Mouse (Mus musculus) cerebellum, adult 8-10 months (tissue): ENCODE measurements at regions not wholly inside any gene's neighbourhood (a gene's known extent, or its start where the extent isn't known, plus 50 kb on each side); places are given as distances from the start of the nearest gene placed in this dataset.

ENCODE experiments used
- DNase-seq: peaks from one replicate; pipeline ENCODE4 v3.0.0; 2022

DNA sequence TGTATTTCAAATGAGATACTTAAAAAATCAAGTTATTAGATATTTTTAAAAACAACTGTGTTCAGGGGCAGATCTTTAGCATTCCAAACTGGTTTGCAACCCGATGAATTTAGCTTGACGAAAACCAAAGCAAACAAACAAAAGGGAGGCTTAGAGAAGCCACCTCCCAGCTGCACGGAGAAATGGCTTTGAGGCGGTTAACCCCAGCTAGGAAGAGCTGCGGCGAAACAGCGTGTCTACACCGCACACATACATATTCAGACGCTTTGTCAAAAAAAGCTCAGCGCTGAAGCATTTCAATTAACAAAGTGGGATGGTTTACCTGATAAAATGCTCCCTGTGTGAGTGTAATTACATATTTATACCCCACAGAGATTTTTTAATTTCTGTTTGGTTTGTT, 123.0 kb upstream of the Ap5m1 start:
- DNase-seq = no peak

DNA sequence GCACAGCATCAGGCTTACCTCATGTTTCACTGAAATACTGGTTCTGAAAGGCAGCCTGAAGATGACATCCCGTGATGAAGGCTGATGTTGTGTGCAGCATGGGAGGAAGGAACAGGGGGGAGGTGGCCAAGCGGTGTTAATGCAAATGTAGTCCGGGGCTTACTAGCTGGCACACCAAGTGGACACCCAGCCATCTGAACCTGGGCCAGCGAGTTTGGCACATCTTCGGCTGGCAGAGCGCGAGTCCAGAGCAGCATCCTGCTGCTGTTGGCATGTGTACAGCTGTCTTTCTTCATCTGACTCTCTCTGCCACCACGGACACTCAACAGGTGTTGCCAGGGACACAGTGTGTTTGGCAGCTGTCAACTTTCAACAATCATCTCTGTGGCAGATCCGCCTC, 135.0 kb upstream of the Ap5m1 start:
- DNase-seq = peak; percentile 32

DNA sequence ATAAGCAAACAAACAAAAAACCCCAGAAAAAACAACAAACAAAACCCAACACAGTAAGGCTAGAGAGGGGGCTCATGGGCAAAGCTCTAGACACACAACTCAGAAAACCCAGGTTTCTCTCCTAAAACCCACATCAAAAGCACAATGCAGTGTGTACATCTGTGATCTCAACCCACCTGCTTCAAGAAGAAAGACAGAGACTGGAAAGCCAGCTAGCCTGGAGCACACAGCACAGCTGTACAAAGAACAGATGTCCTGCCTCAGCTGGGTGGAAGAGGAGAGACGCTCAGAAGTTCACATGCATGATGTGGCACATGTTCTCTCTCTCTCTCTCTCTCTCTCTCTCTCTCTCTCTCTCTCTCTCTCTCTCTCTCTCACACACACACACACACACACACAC, 140.0 kb upstream of the Ap5m1 start:
- no peak for DNase-seq

DNA sequence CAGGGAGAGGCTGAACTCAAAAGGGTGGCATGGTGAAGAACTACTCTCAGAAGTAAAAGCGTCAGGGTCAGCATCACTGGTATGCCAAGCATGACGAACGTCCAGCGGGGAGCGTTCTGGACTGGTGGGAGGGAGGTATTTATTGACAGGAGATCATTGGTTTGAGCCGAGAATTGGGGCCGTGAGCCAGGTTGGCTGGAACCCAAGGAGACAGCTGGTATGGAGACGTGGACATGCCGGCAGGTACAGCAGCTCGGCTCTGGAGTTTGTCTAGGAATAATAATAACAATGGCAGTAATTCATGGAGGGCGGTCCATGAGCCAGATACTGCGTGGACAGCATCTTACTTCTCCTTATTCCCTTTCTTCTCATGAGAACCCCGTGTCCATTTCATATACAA, 156.5 kb upstream of the Ap5m1 start:
- DNase-seq = peak; percentile 78

DNA sequence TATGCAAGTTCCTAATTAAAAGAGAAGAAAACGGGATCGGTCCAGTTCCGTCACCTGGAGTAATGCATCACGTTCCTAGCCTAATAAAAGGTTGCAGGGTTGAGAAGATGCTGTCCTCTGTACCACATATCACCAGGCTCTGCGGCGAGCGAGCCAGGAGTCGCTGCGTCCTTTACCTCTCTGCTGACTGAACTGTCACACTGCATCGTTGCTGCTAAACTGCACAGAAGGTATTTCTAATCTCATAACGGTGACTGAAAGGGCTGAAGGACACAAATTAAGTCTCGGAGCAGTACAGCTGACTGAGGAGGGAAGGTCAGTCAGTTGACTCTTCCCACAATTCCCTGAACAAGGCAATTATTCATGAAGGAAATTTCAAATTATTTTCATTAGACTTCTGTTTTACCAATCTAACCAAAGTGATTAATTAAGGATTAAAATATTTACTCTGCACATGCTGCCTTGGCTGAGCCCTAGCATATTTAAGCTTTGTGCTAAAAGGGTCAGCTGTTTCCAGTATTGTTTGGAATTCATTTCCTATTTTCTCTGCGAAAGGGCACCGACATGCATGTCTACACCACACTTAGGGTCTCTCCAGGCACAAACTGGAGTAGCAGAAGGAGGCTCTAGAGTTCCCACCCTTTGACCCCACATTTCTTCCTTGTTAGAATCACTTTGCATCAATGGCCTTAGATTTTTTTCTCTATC, 157.8 kb upstream of the Ap5m1 start:
- DNase-seq = peak; percentile 68

DNA sequence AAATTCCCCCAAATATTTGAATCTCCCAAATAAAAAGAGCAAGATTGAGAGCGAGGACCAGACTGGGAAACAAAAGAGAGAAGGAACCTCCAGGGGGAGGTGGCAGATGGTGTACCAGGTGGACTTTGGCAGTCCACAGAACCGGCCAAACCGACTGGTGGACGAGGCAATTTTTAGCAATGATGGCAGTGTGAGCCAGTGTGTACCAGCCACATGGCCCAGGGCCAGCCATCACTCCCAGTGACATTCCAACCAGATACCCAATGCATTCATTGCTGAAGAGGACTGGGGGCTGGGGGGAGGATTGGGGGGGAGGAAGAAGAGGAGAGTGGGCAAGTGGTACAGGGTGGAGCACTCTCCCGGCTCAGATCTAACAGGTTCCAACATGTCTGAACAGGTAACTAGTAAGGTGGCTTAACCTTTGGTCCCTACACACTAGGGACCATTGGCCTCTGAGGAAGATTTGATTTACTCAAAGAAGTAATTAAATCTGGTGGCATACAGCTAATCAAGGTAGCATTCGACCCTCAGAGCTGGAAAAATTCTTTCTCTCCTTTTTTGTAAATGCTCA, 158.4 kb upstream of the Ap5m1 start:
- peak; percentile 92 for DNase-seq

DNA sequence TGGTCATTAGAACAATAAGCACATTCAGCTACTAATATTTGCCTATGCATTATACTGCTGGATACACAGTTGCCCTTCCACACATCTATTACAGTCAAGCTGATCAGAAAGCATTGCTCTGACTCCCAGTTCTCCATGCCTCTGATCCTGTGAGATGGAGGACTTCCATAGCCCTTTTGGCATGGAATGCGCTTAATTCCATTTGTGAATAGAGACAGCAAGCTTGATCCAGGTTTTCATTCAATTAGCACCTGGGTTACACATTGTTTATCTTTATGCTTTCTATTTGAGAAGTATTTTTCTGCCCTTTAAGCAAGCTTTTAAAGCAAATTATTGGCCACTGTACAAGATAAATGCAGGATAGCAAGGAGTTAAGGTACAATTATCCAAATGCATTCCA, 158.9 kb upstream of the Ap5m1 start:
- DNase-seq = peak; percentile 47

DNA sequence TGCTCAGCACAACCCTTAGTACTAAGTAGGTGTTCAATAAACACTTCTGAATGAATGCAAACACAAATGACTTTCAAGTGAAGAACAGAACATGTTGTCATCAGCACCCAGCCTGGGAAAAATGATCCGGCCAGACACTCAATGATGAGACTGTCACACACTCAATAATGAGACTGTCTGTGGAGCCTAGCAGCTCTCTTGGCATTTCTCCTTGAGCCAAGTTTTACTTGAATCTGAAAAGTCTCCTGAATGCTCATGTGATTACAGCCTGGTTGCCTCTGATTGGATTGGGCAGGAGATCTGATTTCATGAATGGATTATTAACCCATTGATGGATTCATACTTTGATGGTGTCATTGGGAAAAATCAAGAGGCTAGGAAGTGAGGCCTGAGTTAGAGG, 161.3 kb upstream of the Ap5m1 start:
- no peak for DNase-seq

DNA sequence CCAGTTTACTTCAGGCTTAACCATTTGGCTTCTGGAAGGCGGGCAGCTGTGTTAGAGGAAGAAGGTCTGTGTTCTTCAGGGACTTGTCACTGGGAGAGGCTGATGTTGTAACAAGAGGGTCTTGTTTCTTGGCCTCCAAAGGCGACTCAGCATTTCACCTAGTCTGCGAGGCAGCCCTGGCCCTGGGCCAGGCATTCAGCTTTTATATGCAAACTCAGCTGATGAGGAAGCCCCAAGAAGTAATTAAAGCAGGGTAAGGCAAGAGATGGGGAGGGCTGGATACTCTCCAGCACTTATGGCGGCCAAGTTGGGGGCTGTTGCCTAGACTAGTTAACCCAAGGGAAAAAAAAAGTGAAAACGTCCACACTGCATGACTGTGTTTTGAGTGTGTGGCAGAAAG, 162.4 kb upstream of the Ap5m1 start:
- no peak for DNase-seq

DNA sequence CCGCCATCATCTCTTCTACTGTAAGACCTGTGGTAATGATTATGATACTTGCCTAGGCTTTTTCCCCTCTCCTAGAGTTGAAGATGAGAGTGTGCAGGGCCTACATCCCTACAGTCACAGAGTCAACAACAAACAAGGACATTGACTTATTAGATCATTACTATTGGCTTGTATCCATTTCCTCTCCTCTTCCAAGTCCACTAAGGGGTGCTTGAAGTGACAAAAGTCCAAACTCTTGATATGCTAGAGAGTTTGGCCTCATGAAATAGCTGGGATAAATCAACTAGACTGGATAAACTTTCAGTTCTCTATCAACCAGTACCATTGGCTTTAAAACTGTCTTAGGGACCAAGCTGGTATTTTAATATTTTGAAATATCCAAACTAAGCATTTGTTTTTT, 165.7 kb upstream of the Ap5m1 start:
- DNase-seq = no peak

DNA sequence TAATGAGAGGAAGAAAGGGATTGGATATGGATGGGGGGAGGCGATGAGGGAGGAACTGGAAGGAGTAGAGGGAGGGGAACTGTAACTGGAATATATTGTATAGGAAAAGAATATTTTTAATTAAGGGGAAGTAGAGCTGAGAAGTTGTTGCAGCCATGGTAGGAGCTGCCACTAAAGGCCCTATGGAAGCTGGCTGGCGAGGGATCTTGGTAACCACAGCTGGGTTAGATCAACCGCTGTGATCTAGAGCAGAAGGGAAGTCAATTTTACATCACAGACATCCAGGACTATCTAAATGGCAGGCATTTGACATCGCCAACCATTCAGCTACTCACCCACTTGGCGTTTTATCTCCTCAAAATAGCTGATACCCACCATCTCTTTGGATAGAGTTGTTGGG, 168.8 kb upstream of the Ap5m1 start:
- DNase-seq = no peak

DNA sequence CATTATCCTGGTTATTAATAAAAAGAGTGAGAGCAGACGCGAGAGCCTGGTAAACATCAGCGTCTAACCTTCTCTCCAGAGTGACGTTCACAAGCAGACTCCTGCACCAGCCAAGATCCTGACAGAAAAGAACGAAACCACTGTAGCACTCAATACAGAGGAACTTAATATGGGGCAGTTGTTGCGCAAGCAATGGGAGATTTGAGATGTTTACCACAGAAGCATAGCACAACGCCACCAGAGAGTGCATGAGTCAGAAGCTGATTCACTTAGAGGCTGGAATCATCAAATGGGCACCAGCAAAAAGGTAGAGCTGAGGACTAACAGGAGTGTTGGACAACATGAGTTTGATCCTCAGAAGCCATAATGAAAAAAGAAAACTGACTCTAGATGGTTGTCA, 169.7 kb upstream of the Ap5m1 start:
- DNase-seq = no peak

DNA sequence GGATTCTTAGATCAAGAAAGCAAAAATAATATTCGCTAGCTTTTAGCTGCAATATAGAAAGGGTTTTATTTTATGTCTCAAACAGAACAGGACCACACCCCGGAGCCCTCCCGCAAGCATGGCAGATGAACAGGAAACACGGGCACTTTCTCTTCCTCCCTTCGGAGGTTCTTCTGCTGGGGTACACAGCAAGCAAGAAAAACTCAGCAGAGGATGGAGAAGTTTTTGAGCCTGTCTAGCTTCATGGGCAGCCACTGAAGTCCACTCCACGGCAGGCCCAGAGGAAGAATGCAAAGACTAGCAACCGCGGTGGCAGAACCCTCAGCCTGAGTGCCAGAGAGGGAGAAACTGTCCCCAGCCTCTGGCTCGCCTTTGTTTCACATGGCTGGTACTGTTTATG, 174.7 kb upstream of the Ap5m1 start:
- DNase-seq = no peak

DNA sequence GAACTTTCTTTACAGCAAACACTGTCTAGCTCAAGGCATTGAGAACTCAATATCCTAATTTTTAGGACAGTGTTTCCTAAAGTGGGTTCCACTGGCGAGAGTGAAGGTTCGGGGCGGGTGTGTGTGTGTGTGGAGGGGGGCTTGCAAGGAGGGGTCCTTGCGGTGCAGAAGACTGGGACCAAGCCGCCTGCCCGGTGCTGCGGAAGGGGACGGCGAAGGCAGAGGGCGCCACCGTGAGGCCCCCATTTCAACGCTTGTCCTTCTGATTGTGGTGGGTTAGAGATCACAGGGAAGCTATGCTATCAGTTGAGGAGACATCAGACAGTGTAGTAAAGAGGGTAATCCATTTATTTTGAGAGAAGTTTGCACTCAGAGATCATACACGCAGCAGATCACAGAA, 176.9 kb upstream of the Ap5m1 start:
- DNase-seq = no peak

DNA sequence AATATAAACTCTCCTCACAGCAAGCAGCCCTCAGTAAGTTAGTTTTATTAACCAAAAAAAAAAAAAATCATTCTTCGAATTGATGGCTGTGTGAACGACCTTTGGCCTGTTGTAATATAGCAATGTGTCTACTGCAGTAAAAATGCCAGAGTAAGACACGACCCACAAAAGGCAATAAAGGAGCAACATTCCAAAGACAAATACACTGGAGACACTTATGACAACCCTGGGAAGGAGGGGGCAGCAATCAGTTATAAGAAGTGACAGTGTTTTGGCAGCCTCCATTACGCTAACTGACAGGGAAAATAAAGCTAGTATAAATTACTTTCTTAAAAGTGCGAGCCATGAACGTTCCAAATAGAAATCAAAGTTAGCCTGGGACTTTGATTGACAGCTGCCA, 185.9 kb upstream of the Ap5m1 start:
- DNase-seq = no peak

DNA sequence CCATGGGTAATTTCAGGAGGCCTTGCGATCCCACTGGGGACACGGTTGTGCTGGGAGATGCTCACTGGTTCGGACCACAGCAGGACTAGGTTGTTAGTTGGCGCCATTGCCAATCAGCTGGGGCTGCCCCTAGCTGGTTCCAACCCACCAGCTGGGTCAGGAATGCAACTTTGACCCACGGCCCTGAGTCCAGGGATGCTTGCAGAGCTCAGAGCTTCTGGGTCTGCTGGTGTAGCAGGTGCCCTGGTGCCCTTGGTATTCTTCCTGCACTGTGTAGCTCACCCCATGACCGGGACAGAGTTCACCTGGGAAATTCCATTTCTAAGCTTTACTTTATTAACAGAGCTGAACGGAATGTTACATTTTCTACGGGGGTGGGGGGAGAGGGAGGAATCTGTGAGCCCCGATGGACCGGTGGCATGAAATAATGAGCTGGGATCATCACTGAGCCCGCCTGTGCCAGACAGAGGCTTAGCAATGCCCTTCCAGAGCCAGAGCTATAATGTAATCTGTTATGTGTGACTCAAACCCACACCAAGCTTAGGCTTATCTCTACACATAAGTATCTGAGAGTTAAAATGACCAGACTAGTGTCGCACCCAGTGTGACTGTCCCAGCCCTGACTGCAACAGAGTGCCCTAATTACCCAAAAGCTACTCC, 187.8 kb upstream of the Ap5m1 start:
- DNase-seq = no peak

DNA sequence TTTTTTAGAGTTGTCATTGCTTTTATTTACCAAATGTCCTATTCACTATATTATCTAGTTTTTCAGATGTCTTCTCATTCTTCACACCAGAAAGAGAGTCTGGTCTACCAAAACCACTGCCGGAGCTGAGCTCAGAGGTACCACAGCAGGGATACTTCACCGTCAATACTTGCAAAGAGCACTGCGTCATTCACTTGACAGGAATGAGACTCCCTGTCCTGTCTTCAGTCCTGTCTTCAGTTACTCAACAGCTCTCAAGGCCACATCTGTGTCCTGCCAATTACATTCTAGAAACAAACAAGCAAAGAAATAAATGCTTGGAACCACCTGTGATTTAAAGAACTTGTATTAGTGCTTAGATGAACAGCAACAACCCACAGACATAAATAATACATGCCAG, 194.6 kb upstream of the Ap5m1 start:
- DNase-seq = no peak

DNA sequence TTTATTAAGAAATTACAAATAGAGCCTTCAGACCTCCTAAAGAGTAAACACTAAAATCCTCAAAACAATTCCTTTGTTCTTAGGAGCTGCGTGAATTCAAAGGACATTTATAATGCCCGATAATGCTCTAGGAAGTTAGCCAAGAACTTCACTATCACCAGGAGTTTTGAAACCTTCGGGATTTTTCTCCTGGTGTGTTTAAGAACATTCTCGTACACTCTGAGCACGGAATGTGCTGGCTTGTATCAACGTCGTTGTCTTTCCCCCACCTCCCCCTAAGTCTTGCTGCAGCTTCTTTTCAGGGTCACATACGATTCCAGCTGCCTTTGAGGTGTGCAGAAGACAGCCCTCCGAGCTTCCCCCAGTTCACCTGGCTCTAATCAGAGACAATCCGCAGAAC, 195.9 kb upstream of the Ap5m1 start:
- DNase-seq = no peak

DNA sequence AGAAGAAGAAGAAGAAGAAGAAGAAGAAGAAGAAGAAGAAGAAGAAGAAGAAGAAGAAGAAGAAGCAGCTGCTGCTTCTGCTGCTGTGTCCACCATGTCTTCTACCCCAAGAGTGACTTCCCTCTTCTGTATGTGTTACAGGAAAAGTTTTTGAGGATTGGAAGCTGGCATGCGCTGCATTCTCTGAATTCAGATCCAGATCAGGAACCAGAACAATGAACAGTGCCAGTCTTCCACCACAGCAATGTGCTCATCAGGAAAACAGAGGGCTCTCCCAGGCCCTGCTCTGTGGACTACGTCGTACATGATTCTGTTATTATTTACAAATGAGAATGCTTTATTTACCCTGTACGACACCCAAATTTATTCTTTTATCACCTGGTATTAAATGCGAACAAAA, 181.8 kb upstream of the Otx2 start:
- DNase-seq = no peak

DNA sequence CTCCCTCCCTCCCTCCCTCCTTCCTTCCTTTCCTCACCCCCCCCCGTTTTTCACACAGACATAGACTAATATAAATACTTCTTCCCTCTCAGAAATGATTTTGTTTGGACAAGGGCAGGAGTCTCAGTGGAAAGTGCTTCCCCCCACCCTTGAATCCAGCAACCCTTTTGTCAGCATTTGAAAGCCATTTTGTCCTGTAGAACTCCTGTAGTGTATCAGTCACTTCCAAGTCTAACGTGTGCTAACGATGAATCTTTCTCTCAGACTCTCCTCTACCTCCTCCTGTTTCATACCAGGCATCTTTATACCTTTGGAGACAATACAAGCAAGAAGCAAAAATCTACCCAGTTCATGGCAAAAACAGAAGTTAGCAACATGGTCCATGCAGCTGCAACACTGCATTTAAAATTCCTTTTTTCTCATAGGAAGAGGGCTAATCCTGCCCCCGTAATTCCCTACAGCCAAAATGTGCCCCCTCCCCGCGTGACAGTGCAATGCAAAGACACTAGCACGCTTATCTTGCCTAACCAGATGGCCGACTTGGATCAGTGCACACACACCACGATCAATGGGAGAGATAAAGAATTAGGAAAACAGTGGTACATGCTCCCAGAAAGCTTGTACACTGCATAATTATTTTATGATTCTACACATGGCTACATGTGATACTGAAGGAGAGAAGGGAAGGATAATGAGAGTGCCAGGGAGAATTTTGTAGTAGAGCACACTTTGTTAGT, 180.7 kb upstream of the Otx2 start:
- peak; percentile 8 for DNase-seq

DNA sequence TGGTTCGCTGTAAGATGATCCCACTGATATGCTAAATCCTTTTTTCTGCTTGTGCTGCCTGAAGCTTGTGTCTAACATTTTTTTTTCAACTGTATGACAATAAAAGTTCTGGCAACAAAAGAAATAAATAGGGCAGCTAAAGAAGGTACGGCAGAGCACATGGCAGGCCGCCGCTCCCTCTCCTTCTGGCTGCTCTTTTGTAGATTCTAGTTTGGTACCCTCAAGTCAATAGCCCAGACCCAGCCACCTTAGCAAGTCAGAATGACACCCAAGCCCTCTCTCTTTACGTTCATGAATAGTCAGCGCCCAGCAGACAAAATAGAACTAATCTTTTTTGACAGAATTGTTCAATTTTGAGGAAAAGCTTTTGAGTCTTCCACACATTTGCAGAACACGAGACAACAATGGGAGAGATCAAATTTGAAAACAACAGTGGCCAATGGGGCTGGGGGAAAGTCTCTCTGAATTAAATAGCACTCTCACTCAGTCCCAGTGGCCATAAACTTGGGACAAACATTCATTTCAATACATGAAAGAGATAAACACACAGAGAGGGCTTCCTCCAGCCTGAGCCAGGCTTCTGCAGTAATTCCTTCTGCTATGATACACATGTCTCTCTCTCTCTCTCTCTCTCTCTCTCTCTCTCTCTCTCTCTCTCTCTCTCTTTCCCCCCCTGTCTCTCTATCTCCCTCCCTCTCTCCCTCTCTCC, 180.0 kb upstream of the Otx2 start:
- no peak for DNase-seq

DNA sequence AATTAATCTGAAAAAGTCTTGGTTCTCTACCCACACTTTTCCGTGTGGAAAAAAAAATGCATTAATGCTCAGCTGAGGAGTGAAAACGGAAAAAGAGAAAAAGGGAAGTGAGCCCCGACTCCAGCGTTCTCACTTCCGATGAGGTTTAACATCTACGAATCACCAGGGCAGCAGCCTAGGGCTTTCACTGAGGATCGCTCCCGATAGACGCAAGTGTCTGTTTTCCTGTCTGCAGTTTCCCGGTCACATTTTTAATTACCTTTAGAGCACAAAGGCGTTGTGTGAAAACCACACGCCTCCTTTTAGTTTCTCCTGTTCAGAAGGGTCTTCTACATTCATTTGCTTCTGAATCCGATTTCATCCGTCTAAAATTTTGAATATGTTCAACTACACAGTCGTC, 179.2 kb upstream of the Otx2 start:
- no peak for DNase-seq

DNA sequence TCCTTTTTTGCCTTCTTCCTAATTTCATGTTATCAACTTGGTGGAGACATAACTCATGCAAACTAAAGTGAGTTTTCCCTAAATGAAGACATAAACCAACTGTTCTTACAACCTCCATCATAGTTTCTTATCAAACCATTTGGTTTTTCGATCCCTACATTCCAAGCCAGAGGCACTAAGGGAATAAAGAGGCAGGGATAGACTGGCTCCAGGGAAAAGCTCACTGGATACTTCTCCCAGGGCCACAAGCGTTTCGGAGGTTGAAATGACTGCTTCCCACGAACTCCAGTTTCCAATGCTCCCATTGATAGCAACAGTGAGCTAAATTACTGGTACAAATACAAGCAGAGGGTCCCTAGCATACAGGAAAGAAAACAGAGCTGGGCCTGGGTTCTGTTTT, 178.4 kb upstream of the Otx2 start:
- no peak for DNase-seq
